Mouse (Mus musculus) B cell, adult 2 months (primary cell): ENCODE data around the gene Fcgrt.
"Not testable (repeated sequence)": the region's sequence is repeated elsewhere in the genome, so short reads cannot be mapped to it uniquely, and the experiment has no call there.

ENCODE experiments used
- DNase-seq, 2 experiments: peaks; one replicate each; pipeline ENCODE4 v3.0.0; 2022

Gene Fcgrt

GRCm38 (mm10) chr7:45103652-45104180 lies at the start of gene Fcgrt:
Gene Fcgrt (minus strand): TSS chr7:45103851.
- no peak for DNase-seq

DNA sequence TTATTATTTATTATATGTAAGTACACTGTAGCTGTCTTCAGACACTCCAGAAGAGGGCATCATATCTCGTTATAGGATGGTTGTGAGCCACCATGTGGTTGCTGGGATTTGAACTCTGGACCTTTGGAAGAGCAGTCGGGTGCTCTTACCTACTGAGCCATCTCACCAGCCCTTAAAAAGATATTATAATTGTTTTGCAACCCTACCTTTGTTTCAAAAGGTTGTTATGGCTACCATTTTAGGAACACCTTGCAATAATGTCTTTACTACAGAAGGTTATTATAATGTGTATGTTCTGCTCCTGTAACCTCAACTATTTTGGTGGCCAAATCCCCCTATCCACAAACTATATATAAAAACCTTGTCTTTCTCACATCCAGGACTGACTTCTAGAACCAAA lies 49.4 kb upstream of the Fcgrt start:
- DNase-seq: not testable (repeated sequence)

DNA sequence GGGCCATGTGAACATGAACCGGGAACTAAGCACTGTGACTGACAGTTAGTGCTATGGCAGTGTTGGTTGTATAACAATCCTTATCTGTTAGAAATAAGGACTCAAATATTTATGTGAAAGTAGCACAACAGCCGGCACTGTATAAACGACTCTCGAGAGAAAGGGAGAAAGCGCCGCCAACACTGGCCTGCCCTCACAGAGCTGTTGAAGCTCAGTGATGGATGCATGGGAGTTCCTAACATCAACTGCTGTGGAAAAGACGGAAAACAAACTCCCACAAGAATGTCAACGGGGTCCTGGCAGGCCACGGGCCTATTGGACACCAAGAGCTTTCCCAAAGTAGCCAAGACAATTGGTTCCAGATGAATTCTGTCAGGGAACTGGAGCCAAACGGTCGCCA lies 47.7 kb upstream of the Fcgrt start:
- no peak for DNase-seq

DNA sequence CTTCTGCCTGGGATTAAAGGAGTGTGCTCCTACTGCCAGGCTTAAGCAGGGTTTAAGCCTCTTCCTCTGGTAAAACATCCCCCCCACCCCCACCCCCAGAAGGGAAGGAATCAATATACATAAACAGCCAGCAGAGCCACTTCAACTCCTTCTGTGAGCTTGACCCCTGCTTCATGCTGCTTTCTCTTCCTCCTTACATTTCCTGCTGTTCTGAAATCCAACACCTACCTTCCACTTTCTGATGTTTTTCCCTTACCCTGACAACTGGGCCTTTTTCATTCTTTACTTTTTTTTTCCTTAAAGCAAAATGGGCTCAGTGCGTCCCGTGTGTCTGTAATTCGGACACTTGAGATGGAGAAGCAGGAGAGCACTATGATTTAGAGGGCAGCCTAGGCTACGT lies 46.7 kb upstream of the Fcgrt start:
- no peak for DNase-seq

- DNase-seq: no peak
These were observed 45.9 kb upstream of the Fcgrt start for GRCm38 (mm10) chr7:45149545-45149944.

- DNase-seq: no peak
These were observed 45.0 kb upstream of the Fcgrt start for GRCm38 (mm10) chr7:45148534-45149098.

DNA sequence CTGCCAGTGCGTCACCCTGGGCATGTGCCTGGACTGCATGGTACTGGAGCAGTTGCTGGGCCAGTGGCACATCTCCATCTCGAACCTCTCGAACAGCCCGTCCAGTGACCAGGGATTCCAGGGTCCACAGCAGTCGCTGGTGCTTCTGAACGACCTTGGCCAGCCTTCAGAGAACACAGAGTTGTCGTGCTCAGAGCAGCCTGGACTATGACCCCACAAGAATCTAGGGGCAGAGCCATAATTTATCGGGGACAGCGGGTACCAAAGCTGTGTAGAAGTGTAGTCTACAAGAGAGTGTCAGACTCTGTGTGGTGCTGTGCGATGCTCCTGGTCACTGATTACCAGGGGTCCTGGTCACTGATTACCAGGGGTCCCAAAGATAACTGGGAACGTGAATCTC lies 44.2 kb upstream of the Fcgrt start:
- no peak for DNase-seq

- DNase-seq: no peak
These were observed 43.6 kb upstream of the Fcgrt start for GRCm38 (mm10) chr7:45147267-45147666.

- no peak for DNase-seq
These were observed 41.8 kb upstream of the Fcgrt start for GRCm38 (mm10) chr7:45145460-45145859.

DNA sequence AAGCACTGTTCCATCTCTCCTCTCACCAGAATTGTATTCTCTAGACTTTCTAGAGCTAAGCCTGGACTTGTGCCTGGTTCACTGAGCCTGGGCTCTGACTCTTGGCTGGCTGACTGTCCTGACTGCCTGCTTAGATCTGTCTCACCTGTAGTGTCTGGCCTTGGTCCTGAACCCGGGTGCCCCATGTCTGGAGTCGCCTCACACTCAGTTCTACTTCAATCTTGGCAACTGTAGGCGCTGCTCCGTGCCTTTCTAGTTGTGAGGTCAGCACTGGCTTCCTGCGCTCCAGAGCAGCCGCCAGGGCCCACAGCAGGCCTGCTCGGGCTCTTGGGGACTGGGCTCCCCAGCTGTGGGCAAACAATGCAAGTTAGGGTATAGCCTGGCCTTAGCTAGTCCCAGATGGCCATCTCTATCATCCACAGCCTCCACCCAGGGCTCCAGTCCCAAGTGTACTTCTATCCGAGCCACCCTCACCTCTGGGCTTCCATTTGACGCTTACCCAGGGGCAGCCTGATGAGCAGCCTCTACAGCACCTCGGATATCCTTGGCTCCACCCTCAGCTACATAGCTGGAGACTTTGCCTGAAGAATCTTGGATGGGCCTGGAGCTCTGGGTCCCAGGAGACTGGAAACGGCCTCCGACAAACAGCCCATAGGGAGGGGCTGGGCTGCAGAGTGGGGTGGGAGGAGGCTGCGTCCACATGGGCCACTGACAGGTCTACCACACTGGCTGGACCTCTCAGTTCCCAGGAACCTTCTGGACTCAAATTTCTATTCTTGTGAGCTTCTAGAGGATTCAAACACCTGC lies 40.9 kb upstream of the Fcgrt start:
- no peak for DNase-seq

DNA sequence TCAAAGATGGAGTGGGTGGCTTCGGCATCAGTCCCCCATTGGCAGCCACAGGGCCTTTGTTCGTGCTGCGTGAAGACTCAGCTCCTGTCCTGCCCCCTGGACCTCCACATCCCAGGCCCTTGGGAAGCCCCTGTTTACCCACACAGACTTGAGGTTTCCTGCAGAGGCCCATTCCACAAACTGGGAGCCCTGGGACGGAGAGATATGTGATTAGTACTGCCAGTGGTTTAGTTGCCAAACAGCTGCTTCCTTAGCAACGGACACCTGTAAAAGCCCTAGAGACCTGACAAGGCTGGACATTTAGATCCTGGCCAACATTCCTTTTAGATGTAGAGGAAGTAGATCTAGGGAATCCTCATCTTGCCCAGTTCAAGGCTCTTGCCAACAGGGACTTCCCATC lies 38.3 kb upstream of the Fcgrt start:
- no peak for DNase-seq

DNA sequence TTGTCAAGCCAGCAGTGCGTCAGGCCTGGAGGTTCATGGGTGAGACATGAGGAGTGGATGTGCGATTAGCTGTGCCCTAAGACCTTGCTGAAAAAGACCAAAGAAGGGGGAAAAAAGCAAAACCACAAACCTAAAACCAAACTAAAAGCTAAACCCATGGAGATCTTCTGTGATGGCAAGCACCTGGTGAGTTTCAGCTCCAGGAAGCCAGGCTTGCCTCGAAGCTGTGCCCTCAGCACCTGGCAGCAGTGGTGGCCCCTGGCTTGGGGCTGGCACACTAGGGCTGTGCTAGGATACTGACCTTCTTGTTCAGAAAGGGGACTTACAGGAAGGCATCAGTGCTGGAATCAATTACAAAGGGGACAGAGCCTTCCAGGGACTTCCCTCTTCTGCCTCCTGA lies 37.7 kb upstream of the Fcgrt start:
- no peak for DNase-seq

- no peak for DNase-seq
These were observed 36.5 kb upstream of the Fcgrt start for GRCm38 (mm10) chr7:45139904-45140723.

- no peak for DNase-seq
These were observed 34.8 kb upstream of the Fcgrt start for GRCm38 (mm10) chr7:45138403-45138802.

GRCm38 (mm10) chr7:45137171-45138006 lies 33.7 kb upstream of the Fcgrt start:
- no peak for DNase-seq

DNA sequence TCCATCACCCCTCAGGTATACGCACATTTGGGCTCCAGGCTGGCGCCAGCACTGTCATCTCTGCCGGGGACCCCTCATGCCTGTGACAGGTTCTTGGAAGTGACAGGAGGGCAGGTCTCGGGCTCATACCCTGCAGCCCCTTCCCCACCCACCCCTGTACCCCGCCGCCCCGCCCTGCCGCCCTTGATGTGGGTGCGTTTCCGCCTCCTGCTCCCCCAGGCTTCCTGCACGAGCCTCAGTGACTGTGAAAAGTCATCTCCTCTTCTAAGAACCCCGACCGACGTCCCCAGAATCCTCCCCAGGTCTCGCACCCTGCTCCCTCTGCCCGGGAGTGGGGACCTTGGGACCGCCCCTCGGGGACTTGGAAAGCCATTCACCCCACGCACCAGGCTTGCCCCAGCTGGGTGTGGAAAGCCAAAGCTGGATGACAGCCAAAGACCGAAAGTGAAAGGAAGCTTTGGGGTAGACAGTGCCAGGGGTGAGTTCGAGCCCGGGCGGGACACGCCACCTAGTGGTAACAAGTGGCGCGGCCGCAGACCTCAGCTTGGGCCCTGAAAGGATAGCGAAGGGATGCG lies 32.4 kb upstream of the Fcgrt start, which contains the start of the genes Gm45713 and Flt3l:
Gene Gm45713 (minus strand): TSS at position 239 of the 575 bp plus-strand sequence.
Gene Flt3l (minus strand): TSS at position 440 of the 575 bp plus-strand sequence.
- DNase-seq: peak; percentile 92 to 93

- DNase-seq: no peak
These were observed 31.7 kb upstream of the Fcgrt start for GRCm38 (mm10) chr7:45135370-45135769.

GRCm38 (mm10) chr7:45134544-45135026 lies 30.9 kb upstream of the Fcgrt start:
- DNase-seq: peak; percentile 63 to 64

GRCm38 (mm10) chr7:45133446-45134159 lies 30.0 kb upstream of the Fcgrt start:
- no peak for DNase-seq

DNA sequence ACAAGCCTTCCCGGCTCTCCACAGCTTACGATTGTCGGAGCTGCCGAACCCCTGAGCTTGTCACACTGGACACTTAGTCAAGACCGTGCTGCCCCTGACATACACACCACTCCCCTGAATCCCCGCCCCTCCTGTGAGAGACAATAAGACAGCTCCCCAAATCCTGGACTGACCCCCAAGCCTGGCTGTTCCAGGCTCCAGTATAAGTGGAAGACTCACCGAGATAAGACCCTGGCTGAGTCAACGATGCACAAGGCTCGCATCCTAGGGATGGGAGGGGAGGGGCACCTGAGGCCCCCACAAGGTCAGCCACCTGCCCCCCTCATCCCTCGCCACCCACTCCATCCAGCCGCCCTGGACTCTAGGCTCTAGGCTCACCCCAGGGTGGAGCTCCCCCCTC lies 28.2 kb upstream of the Fcgrt start:
- no peak for DNase-seq
